Mouse (Mus musculus): Measurements from ENCODE around the gene Stoml1. TPM values are rescaled to one million over a fixed set of nuclear protein-coding genes. Genes with fewer than 3 reads are reported as not detected.
A peak's percentile ranks its signal among the peaks of the same experiment; 100 is the strongest.

The Stoml1 gene
- total RNA-seq (2012; rRNA removed) (40.7 and 41.1 TPM in 2 replicates), total RNA-seq (2014; rRNA removed) (35.3 and 35.4 TPM in 2 replicates), polyA plus RNA-seq (2012; ENCODE audit: insufficient read length, low read depth) (34.0 and 35.4 TPM in 2 replicates)

GRCm38 (mm10) chr9:58253033-58253804, at the start of gene Stoml1:
Stoml1 (plus strand) TSS chr9:58253164.
- DNase-seq (ENCODE audit: extremely low read depth) = peak; percentile 98
- Histone ChIP-seq H3K9ac (ENCODE audit: insufficient read depth, low read depth) (peak within 1 kb of the TSS; percentile 63), H3K4me3 (replicated peaks in 1 of 3; ENCODE audit: low read depth in 2 of 3, low read length in 2 of 3, poor library complexity in 1 of 3) (peak within 1 kb of the TSS; percentile 73 to 82 (median 75)), H3K9me3 (replicated peaks; ENCODE audit: low read length) (no peaks in the 10 kb centered on the region), H3K4me2 (ENCODE audit: insufficient read depth, low read depth, poor library complexity, severe bottlenecking) (peak within 1 kb of the TSS; percentile 43), H3K36me3 (replicated peaks in 1 of 2; ENCODE audit: control insufficient read depth in 1 of 2, insufficient read depth in 1 of 2, low read length in 1 of 2) (peaks cover 0 to 5% of the 10 kb centered on the region in 2 experiments), H3K27me3 (replicated peaks) (no peaks in the 10 kb centered on the region), H3K4me1 (ENCODE audit: control insufficient read depth in 1 of 2, insufficient read depth in 2 of 2) (peaks cover 14 to 55% of the 10 kb centered on the region in 2 experiments), H3K27ac (ENCODE audit: insufficient read depth, low read depth) (peak within 1 kb of the TSS; percentile 89), H3K79me2 (replicated peaks; ENCODE audit: control insufficient read depth, extremely low read depth, insufficient read depth, poor library complexity, severe bottlenecking) (peaks cover 20% of the 10 kb centered on the region)
- TF ChIP-seq ETS1 (conservative IDR thresholded peaks at IDR 0.05; ENCODE audit: low read depth, low read length) (peak; percentile 66), MAX (IDR thresholded peaks at IDR 0.05; ENCODE audit: low read length) (peak; percentile 84), CHD2 (IDR thresholded peaks at IDR 0.05; ENCODE audit: low read length) (peak; percentile 41; the same call in 1 of the 2 replicates), TCF12 (IDR thresholded peaks at IDR 0.05; ENCODE audit: low read depth, low read length) (peak; percentile 92), CTCF (conservative IDR thresholded peaks at IDR 0.05 in 1 of 2, IDR thresholded peaks at IDR 0.05 in 1 of 2; ENCODE audit: low read depth in 2 of 2, low read length in 2 of 2) (peak; percentile 28 to 83), CHD1 (IDR thresholded peaks at IDR 0.05; ENCODE audit: low read depth, low read length) (peak; percentile 91; the same call in 1 of the 2 replicates), HCFC1 (IDR thresholded peaks at IDR 0.05; ENCODE audit: low read depth, low read length) (peak; percentile 88), RAD21 (IDR thresholded peaks at IDR 0.05; ENCODE audit: low read depth, low read length) (no peak; the same call in 1 of the 2 replicates), SIN3A (IDR thresholded peaks at IDR 0.05; ENCODE audit: low read length) (peak; percentile 95), ZMIZ1 (IDR thresholded peaks at IDR 0.05; ENCODE audit: low read depth, low read length) (peak; percentile 92), MAZ (IDR thresholded peaks at IDR 0.05; ENCODE audit: low read depth, low read length) (peak; percentile 88), BHLHE40 (IDR thresholded peaks at IDR 0.05; ENCODE audit: low read depth, low read length) (peak; percentile 45), KAT2A (IDR thresholded peaks at IDR 0.05; ENCODE audit: insufficient replicate concordance, low read length) (peak; percentile 82; the same call in 1 of the 2 replicates), MYC (IDR thresholded peaks at IDR 0.05; ENCODE audit: low read depth, low read length) (0 out of 2 replicates have a peak, but pooled peaks have one; percentile 49), UBTF (IDR thresholded peaks at IDR 0.05; ENCODE audit: low read depth, low read length) (peak; percentile 56), POLR2AphosphoS2 (IDR thresholded peaks at IDR 0.05; ENCODE audit: low read depth, low read length) (no peak), USF1 (IDR thresholded peaks at IDR 0.05; ENCODE audit: low read depth, low read length) (no peak), IRF4 (IDR thresholded peaks at IDR 0.05; ENCODE audit: low read depth, low read length) (peak; percentile 79), PAX5 (IDR thresholded peaks at IDR 0.05; ENCODE audit: low read length) (no peak), ZKSCAN1 (IDR thresholded peaks at IDR 0.05; ENCODE audit: borderline replicate concordance, low read depth, low read length) (no peak), JUND (conservative IDR thresholded peaks at IDR 0.05; ENCODE audit: low read depth, low read length) (no peak), GABPA (IDR thresholded peaks at IDR 0.05; ENCODE audit: insufficient replicate concordance, low read depth, low read length) (peak; percentile 95), MEF2A (IDR thresholded peaks at IDR 0.05; ENCODE audit: borderline replicate concordance, low read depth, low read length) (peak; percentile 87), TBP (conservative IDR thresholded peaks at IDR 0.05; ENCODE audit: low read depth, low read length) (peak; percentile 85), USF2 (conservative IDR thresholded peaks at IDR 0.05; ENCODE audit: low read depth, low read length) (no peak), ZNF384 (IDR thresholded peaks at IDR 0.05; ENCODE audit: low read depth, low read length) (peak; percentile 26; the same call in 1 of the 2 replicates), MXI1 (IDR thresholded peaks at IDR 0.05; ENCODE audit: low read depth, low read length) (peak; percentile 94), MAFK (IDR thresholded peaks at IDR 0.05; ENCODE audit: insufficient replicate concordance, low read length) (no peak), JUN (IDR thresholded peaks at IDR 0.05; ENCODE audit: insufficient read depth, low read depth, low read length) (no peak), NELFE (IDR thresholded peaks at IDR 0.05; ENCODE audit: low read depth, low read length) (peak; percentile 88), POLR2A (IDR thresholded peaks at IDR 0.05; ENCODE audit: low read depth, low read length) (peak; percentile 85), SMC3 (IDR thresholded peaks at IDR 0.05; ENCODE audit: low read depth, low read length) (peak; percentile 14; the same call in 1 of the 2 replicates), RCOR1 (conservative IDR thresholded peaks at IDR 0.05; ENCODE audit: low read depth, low read length) (0 out of 2 replicates have a peak, but pooled peaks have one; percentile 65), NRF1 (IDR thresholded peaks at IDR 0.05; ENCODE audit: low read depth, low read length) (peak; percentile 53), EP300 (IDR thresholded peaks at IDR 0.05; ENCODE audit: low read length) (peak; percentile 39), ELF1 (IDR thresholded peaks at IDR 0.05; ENCODE audit: low read depth, low read length) (peak; percentile 98), E2F4 (IDR thresholded peaks at IDR 0.05; ENCODE audit: insufficient replicate concordance, low read depth, low read length) (no peak), ZC3H11A (IDR thresholded peaks at IDR 0.05; ENCODE audit: low read depth, low read length) (no peak)
- in situ Hi-C loops (cut with MboI; ENCODE audit: low pct_ligation_motif_present, low pct_unique_long_range_greater_than_20kb, low sequenced_read_pairs) = loop anchor here (25.0 kb wide), 1 partner anchor 441 kb away; no protein-coding TSS in a partner anchor
- dilution Hi-C loops (cut with MboI; ENCODE audit: extremely low pct_ligation_motif_present, extremely low pct_unique_long_range_greater_than_20kb, low sequenced_read_pairs) = no loop called here
